Comparison of ENCODE assay signal across 24 mouse cellular contexts in genomic region chr1:188837613-188838295, GRCm38 (mm10).
DNase-seq lines count a peak whose midpoint lies in the region; ATAC-seq and TF ChIP-seq lines count a peak whose summit lies in the region.
"Had no signal": no experiment of that assay in that cellular context is flagged by ENCODE, and none has a peak within 500 bp of the region (broad histone marks: within the 10 kb centered on the region; RNA-seq: fewer than 3 reads in every experiment).

No protein-coding gene starts in this region.

- WGBS in liver, embryonic 11.5 days: 69% methylated on average over 5 of the region's 5 CpGs
- WGBS in kidney, embryonic 14.5 days: 80% methylated on average over 5 of the region's 5 CpGs

- no peak overlapping the region for H3K4me2 ChIP-seq in liver, embryonic 11.5 days
- H3K4me2 ChIP-seq in kidney, embryonic 14.5 days (replicated peaks; ENCODE audit: low read depth, low read length): no peak overlapping the region
- H3K4me2 ChIP-seq: embryonic facial prominence, embryonic 13.5 days; embryonic facial prominence, embryonic 15.5 days; forebrain, embryonic 12.5 days had no signal

- TF ChIP-seq CTCF in MEL (IDR thresholded peaks at IDR 0.05 in 2 of 3, conservative IDR thresholded peaks at IDR 0.05 in 1 of 3; ENCODE audit: control insufficient read depth in 1 of 3, insufficient read depth in 1 of 3, low read depth in 2 of 3, low read length in 3 of 3, poor library complexity in 1 of 3, severe bottlenecking in 1 of 3): no peak

- peak; percentile 30; the same call in 1 of the 2 replicates for ATAC-seq in liver, embryonic 11.5 days (replicated peaks; ENCODE audit: low FRiP score)
- ATAC-seq in hematopoietic stem cell, adult 5-6 weeks (replicated peaks in 1 of 2; ENCODE audit: insufficient read depth in 1 of 2, low FRiP score in 2 of 2, low TSS enrichment in 1 of 2, low read depth in 1 of 2, poor library complexity in 2 of 2, severe bottlenecking in 2 of 2): peak; percentile 10 to 49; a peak in 2 of 4 replicates
- ATAC-seq in kidney, embryonic 14.5 days (ENCODE audit: low FRiP score, low TSS enrichment): no peak
- ATAC-seq: forebrain, embryonic 14.5 days; forebrain, embryonic 16.5 days had no signal

- no peak overlapping the region for H3K27ac ChIP-seq in liver, embryonic 11.5 days (ENCODE audit: low read depth, low read length)
- H3K27ac ChIP-seq in MEL (ENCODE audit: control insufficient read depth, low read depth, low read length): peak overlapping the region; percentile 97
- H3K27ac ChIP-seq in kidney, embryonic 14.5 days (ENCODE audit: low read depth, low read length): no peak overlapping the region
- H3K27ac ChIP-seq: embryonic facial prominence, embryonic 13.5 days; embryonic facial prominence, embryonic 15.5 days; forebrain, embryonic 10.5 days; forebrain, embryonic 12.5 days had no signal

- no peak for TF ChIP-seq RAD21 in MEL (IDR thresholded peaks at IDR 0.05; ENCODE audit: low read depth, low read length)

- H3K4me1 ChIP-seq in liver, embryonic 11.5 days (replicated peaks; ENCODE audit: control insufficient read depth, insufficient read depth, low read length): no peaks in the 10 kb centered on the region
- H3K4me1 ChIP-seq in MEL (ENCODE audit: control insufficient read depth in 1 of 2, insufficient read depth in 2 of 2, low read length in 2 of 2): peaks cover 20 to 33% of the 10 kb centered on the region in 2 experiments
- no peaks in the 10 kb centered on the region for H3K4me1 ChIP-seq in kidney, embryonic 14.5 days (ENCODE audit: control insufficient read depth, insufficient read depth, low read length)
- H3K4me1 ChIP-seq: embryonic facial prominence, embryonic 15.5 days had no signal

- H3K79me2 ChIP-seq in MEL (ENCODE audit: control insufficient read depth, insufficient read depth, low read length, poor library complexity): no peaks in the 10 kb centered on the region

- no peak for DNase-seq in liver, embryonic 11.5 days (ENCODE audit: low spot score)
- no peak for DNase-seq in liver
- peak; percentile 93 for DNase-seq in MEL (ENCODE audit: low read depth, low spot score)
- DNase-seq in MEL-GATA-1-ER (ENCODE audit: extremely low read depth, low read depth): peak; percentile 88
- no peak for DNase-seq in thymus, postnatal 36 days
- DNase-seq in adrenal gland, postnatal 36 days: no peak
- DNase-seq: adrenal gland, adult 2 months; adrenal gland, postnatal 10 days; adrenal gland, postnatal 25 days; cerebellum, adult 11-12 months; cerebellum, adult 2 months; cerebellum, adult 9-10 months; cerebellum, postnatal 10 days; cerebellum, postnatal 25 days; embryo, embryonic 11 days had no signal

- no peaks in the 10 kb centered on the region for H3K9me3 ChIP-seq in liver, embryonic 11.5 days (ENCODE audit: control insufficient read depth, low read length)
- no peaks in the 10 kb centered on the region for H3K9me3 ChIP-seq in MEL (replicated peaks; ENCODE audit: insufficient read depth, low read length)
- no peaks in the 10 kb centered on the region for H3K9me3 ChIP-seq in kidney, embryonic 14.5 days (ENCODE audit: control insufficient read depth, low read length)
- H3K9me3 ChIP-seq: embryonic facial prominence, embryonic 13.5 days; embryonic facial prominence, embryonic 15.5 days; forebrain, embryonic 10.5 days; forebrain, embryonic 12.5 days had no signal

- no peak overlapping the region for H3K9ac ChIP-seq in liver, embryonic 11.5 days (ENCODE audit: low read depth, low read length)
- H3K9ac ChIP-seq in MEL (ENCODE audit: control insufficient read depth, low read depth, low read length, poor library complexity, severe bottlenecking): peak overlapping the region; percentile 55
- no peak overlapping the region for H3K9ac ChIP-seq in kidney, embryonic 14.5 days (ENCODE audit: low read depth, low read length)
- H3K9ac ChIP-seq: embryonic facial prominence, embryonic 13.5 days; embryonic facial prominence, embryonic 15.5 days; forebrain, embryonic 12.5 days had no signal

- H3K4me3 ChIP-seq in liver, embryonic 11.5 days (ENCODE audit: low read depth, low read length): no peak overlapping the region
- H3K4me3 ChIP-seq in MEL (ENCODE audit: control insufficient read depth in 1 of 2, insufficient read depth in 1 of 2, low read depth in 2 of 2, low read length in 2 of 2): peak overlapping the region; percentile 33 to 57
- no peak overlapping the region for H3K4me3 ChIP-seq in kidney, embryonic 14.5 days (ENCODE audit: low read length)
- H3K4me3 ChIP-seq: embryonic facial prominence, embryonic 13.5 days; embryonic facial prominence, embryonic 15.5 days; erythroblast, embryonic 14.5 days; forebrain, embryonic 10.5 days; forebrain, embryonic 12.5 days had no signal

- peak; percentile 87 to 90 for TF ChIP-seq EP300 in MEL (IDR thresholded peaks at IDR 0.05; ENCODE audit: low read depth in 1 of 2, low read length in 2 of 2)

- no peaks in the 10 kb centered on the region for H3K27me3 ChIP-seq in liver, embryonic 11.5 days (replicated peaks; ENCODE audit: control insufficient read depth, insufficient read depth, low read length)
- H3K27me3 ChIP-seq in MEL (ENCODE audit: control insufficient read depth in 1 of 2, insufficient read depth in 2 of 2, low read length in 2 of 2): no peaks in the 10 kb centered on the region
- no peaks in the 10 kb centered on the region for H3K27me3 ChIP-seq in kidney, embryonic 14.5 days (ENCODE audit: control insufficient read depth, insufficient read depth, low read length)
- H3K27me3 ChIP-seq: embryonic facial prominence, embryonic 13.5 days; embryonic facial prominence, embryonic 15.5 days; forebrain, embryonic 12.5 days had no signal

- peak in 1 of 2 experiments; percentile 50; a peak in 2 of 4 replicates for TF ChIP-seq POLR2A in MEL (IDR thresholded peaks at IDR 0.05; ENCODE audit: control insufficient read depth in 1 of 2, insufficient read depth in 1 of 2, low read depth in 1 of 2, low read length in 2 of 2, poor library complexity in 1 of 2)

- H3K36me3 ChIP-seq in liver, embryonic 11.5 days (ENCODE audit: control insufficient read depth, insufficient read depth, low read length): no peaks in the 10 kb centered on the region
- peaks cover 0 to 38% of the 10 kb centered on the region in 2 experiments; a peak in 2 of 4 replicates for H3K36me3 ChIP-seq in MEL (ENCODE audit: control insufficient read depth in 1 of 2, insufficient read depth in 2 of 2, low read length in 2 of 2)
- no peaks in the 10 kb centered on the region for H3K36me3 ChIP-seq in kidney, embryonic 14.5 days (ENCODE audit: control insufficient read depth, insufficient read depth, low read length)
- H3K36me3 ChIP-seq: embryonic facial prominence, embryonic 13.5 days; embryonic facial prominence, embryonic 15.5 days; forebrain, embryonic 10.5 days; forebrain, embryonic 12.5 days had no signal

TF ChIP-seq in MEL, 35 proteins besides CTCF, POLR2A, EP300 and RAD21 (continues in another document):
- TF ChIP-seq MAZ (IDR thresholded peaks at IDR 0.05; ENCODE audit: low read depth, low read length) (peak; percentile 92), MAX (IDR thresholded peaks at IDR 0.05; ENCODE audit: low read length) (no peak; the same call in 1 of the 2 replicates), ZC3H11A (IDR thresholded peaks at IDR 0.05; ENCODE audit: low read depth, low read length) (no peak), ZKSCAN1 (IDR thresholded peaks at IDR 0.05; ENCODE audit: low read depth, low read length) (no peak), E2F4 (IDR thresholded peaks at IDR 0.05; ENCODE audit: borderline replicate concordance, low read depth, low read length) (no peak), MXI1 (IDR thresholded peaks at IDR 0.05; ENCODE audit: low read depth, low read length) (peak; percentile 37; the same call in 1 of the 2 replicates), ELF1 (IDR thresholded peaks at IDR 0.05; ENCODE audit: low read depth, low read length) (no peak), ETS1 (IDR thresholded peaks at IDR 0.05; ENCODE audit: low read depth, low read length) (peak; percentile 72), GATA1 (IDR thresholded peaks at IDR 0.05; ENCODE audit: low read depth, low read length) (peak; percentile 91), POLR2AphosphoS2 (IDR thresholded peaks at IDR 0.05; ENCODE audit: low read length) (no peak), USF2 (IDR thresholded peaks at IDR 0.05; ENCODE audit: borderline replicate concordance in 1 of 2, insufficient read depth in 1 of 2, low read depth in 1 of 2, low read length in 2 of 2) (no peak), UBTF (IDR thresholded peaks at IDR 0.05; ENCODE audit: borderline replicate concordance, insufficient read depth, low read depth, low read length) (no peak), BHLHE40 (IDR thresholded peaks at IDR 0.05; ENCODE audit: borderline replicate concordance, low read depth, low read length) (no peak), NELFE (IDR thresholded peaks at IDR 0.05; ENCODE audit: low read depth, low read length) (peak; percentile 36; the same call in 1 of the 2 replicates), MYC (IDR thresholded peaks at IDR 0.05; ENCODE audit: low read depth, low read length) (no peak), TBP (IDR thresholded peaks at IDR 0.05; ENCODE audit: low read depth, low read length) (peak; percentile 53; the same call in 1 of the 2 replicates), CHD1 (IDR thresholded peaks at IDR 0.05; ENCODE audit: low read depth, low read length) (0 out of 2 replicates have a peak, but pooled peaks have one; percentile 42), USF1 (IDR thresholded peaks at IDR 0.05; ENCODE audit: low read depth, low read length) (no peak), MYB (IDR thresholded peaks at IDR 0.05; ENCODE audit: low read depth, low read length) (no peak), CHD2 (IDR thresholded peaks at IDR 0.05; ENCODE audit: low read length) (no peak), RCOR1 (IDR thresholded peaks at IDR 0.05; ENCODE audit: low read depth, low read length) (peak; percentile 85), NRF1 (IDR thresholded peaks at IDR 0.05; ENCODE audit: insufficient read depth, low read depth, low read length, poor library complexity, severe bottlenecking) (no peak), TCF12 (IDR thresholded peaks at IDR 0.05; ENCODE audit: low read depth, low read length) (peak; percentile 53), HCFC1 (IDR thresholded peaks at IDR 0.05; ENCODE audit: low read depth, low read length) (0 out of 2 replicates have a peak, but pooled peaks have one; percentile 28), POLR2AphosphoS5 (IDR thresholded peaks at IDR 0.05; ENCODE audit: borderline replicate concordance, low read depth, low read length) (no peak), SMC3 (IDR thresholded peaks at IDR 0.05; ENCODE audit: low read depth, low read length) (no peak), SIN3A (IDR thresholded peaks at IDR 0.05; ENCODE audit: low read length) (peak; percentile 68), MAFK (IDR thresholded peaks at IDR 0.05; ENCODE audit: borderline replicate concordance, low read depth, low read length) (peak; percentile 44; the same call in 1 of the 2 replicates), JUND (IDR thresholded peaks at IDR 0.05; ENCODE audit: low read depth, low read length) (no peak), ZMIZ1 (IDR thresholded peaks at IDR 0.05; ENCODE audit: low read depth, low read length) (peak; percentile 54; the same call in 1 of the 2 replicates)

Comparison
In these comparisons a context has a peak if more than half of its experiments do, and no peak if none do; other contexts are left out.
1. DNase-seq: peak in MEL (single experiment) and MEL-GATA-1-ER (single experiment); none in liver, embryonic 11.5 days (single experiment), liver (single experiment), thymus, postnatal 36 days (0 of 2) and adrenal gland, postnatal 36 days (0 of 2).
2. H3K4me3 ChIP-seq: peak in MEL (2 of 2); none in liver, embryonic 11.5 days (single experiment) and kidney, embryonic 14.5 days (single experiment).